Mouse (Mus musculus): ENCODE results near the gene Il33. TPM values are rescaled to one million over a fixed set of nuclear protein-coding genes. Genes with fewer than 3 reads are reported as not detected.
A peak's percentile ranks its signal among the peaks of the same experiment; 100 is the strongest.

Gene Il33
- total and polyA plus RNA-seq, 2 experiments: 0.80 to 1.6 TPM

GRCm38 (mm10) chr19:29911919-29912318, 13.0 kb upstream of the Il33 start:
- no peak overlapping the region for H3K27ac ChIP-seq (replicated peaks; ENCODE audit: insufficient read depth, low read depth, low read length)
- H3K4me3 ChIP-seq (ENCODE audit: insufficient read depth, low read depth, low read length): no peak overlapping the region
- H3K27me3 ChIP-seq (ENCODE audit: control insufficient read depth, insufficient read depth, low read length): no peaks in the 10 kb centered on the region
- TF ChIP-seq CTCF (IDR thresholded peaks at IDR 0.05; ENCODE audit: low read depth, low read length) (no peak), POLR2A (IDR thresholded peaks at IDR 0.05; ENCODE audit: extremely low read depth, insufficient read depth, low read length) (no peak)
- 89% methylated on average over 6 of the region's 6 CpGs for WGBS
- H3K79me2 ChIP-seq (ENCODE audit: control insufficient read depth, insufficient read depth, low read length): no peaks in the 10 kb centered on the region
- H3K4me1 ChIP-seq (ENCODE audit: control insufficient read depth, insufficient read depth, low read length): no peaks in the 10 kb centered on the region
- no peak for DNase-seq (ENCODE audit: extremely low read depth, low read depth, low spot score)
- no peak overlapping the region for H3K9ac ChIP-seq (ENCODE audit: low read depth, low read length)
- H3K36me3 ChIP-seq (ENCODE audit: control insufficient read depth, insufficient read depth, low read length): no peaks in the 10 kb centered on the region

GRCm38 (mm10) chr19:29917421-29917820, 7.5 kb upstream of the Il33 start:
- H3K27ac ChIP-seq (replicated peaks; ENCODE audit: insufficient read depth, low read depth, low read length): no peak overlapping the region
- no peak for DNase-seq (ENCODE audit: extremely low read depth, low read depth, low spot score)

GRCm38 (mm10) chr19:29926101-29926755, 1.3 kb downstream of the Il33 start:
- no peak for TF ChIP-seq CTCF (IDR thresholded peaks at IDR 0.05; ENCODE audit: low read depth, low read length)
- TF ChIP-seq POLR2A (IDR thresholded peaks at IDR 0.05; ENCODE audit: extremely low read depth, insufficient read depth, low read length): no peak
- H3K4me1 ChIP-seq (ENCODE audit: control insufficient read depth, insufficient read depth, low read length): peaks cover 2% of the 10 kb centered on the region; the same call in 1 of the 2 replicates
- no peaks in the 10 kb centered on the region for H3K27me3 ChIP-seq (ENCODE audit: control insufficient read depth, insufficient read depth, low read length)
- H3K36me3 ChIP-seq (ENCODE audit: control insufficient read depth, insufficient read depth, low read length): no peaks in the 10 kb centered on the region
- no peak overlapping the region for H3K9ac ChIP-seq (ENCODE audit: low read depth, low read length)
- no peaks in the 10 kb centered on the region for H3K79me2 ChIP-seq (ENCODE audit: control insufficient read depth, insufficient read depth, low read length)
- DNase-seq (ENCODE audit: extremely low read depth, low read depth, low spot score): no peak
- H3K27ac ChIP-seq (replicated peaks; ENCODE audit: insufficient read depth, low read depth, low read length): peak overlapping the region; percentile 65
- peak overlapping the region; percentile 21; the same call in 1 of the 2 replicates for H3K4me3 ChIP-seq (ENCODE audit: insufficient read depth, low read depth, low read length)
- WGBS: 43% methylated on average over 12 of the region's 12 CpGs

More at GRCm38 (mm10) chr19:29917421-29917820, 7.5 kb upstream of the Il33 start:
- no peaks in the 10 kb centered on the region for H3K79me2 ChIP-seq (ENCODE audit: control insufficient read depth, insufficient read depth, low read length)
- no peak overlapping the region for H3K9ac ChIP-seq (ENCODE audit: low read depth, low read length)
- 88% methylated on average over 5 of the region's 5 CpGs for WGBS
- H3K36me3 ChIP-seq (ENCODE audit: control insufficient read depth, insufficient read depth, low read length): no peaks in the 10 kb centered on the region
- no peaks in the 10 kb centered on the region for H3K4me1 ChIP-seq (ENCODE audit: control insufficient read depth, insufficient read depth, low read length)
- TF ChIP-seq CTCF (IDR thresholded peaks at IDR 0.05; ENCODE audit: low read depth, low read length) (no peak), POLR2A (IDR thresholded peaks at IDR 0.05; ENCODE audit: extremely low read depth, insufficient read depth, low read length) (no peak)
- H3K27me3 ChIP-seq (ENCODE audit: control insufficient read depth, insufficient read depth, low read length): no peaks in the 10 kb centered on the region
- no peak overlapping the region for H3K4me3 ChIP-seq (ENCODE audit: insufficient read depth, low read depth, low read length)

- peak; percentile 86 for DNase-seq (ENCODE audit: extremely low read depth, low read depth, low spot score)
- Histone ChIP-seq H3K9ac (ENCODE audit: low read depth, low read length) (no peak overlapping the region), H3K79me2 (ENCODE audit: control insufficient read depth, insufficient read depth, low read length) (no peaks in the 10 kb centered on the region), H3K4me3 (ENCODE audit: insufficient read depth, low read depth, low read length) (no peak overlapping the region), H3K36me3 (ENCODE audit: control insufficient read depth, insufficient read depth, low read length) (no peaks in the 10 kb centered on the region), H3K4me1 (ENCODE audit: control insufficient read depth, insufficient read depth, low read length) (no peaks in the 10 kb centered on the region; the same call in 1 of the 2 replicates), H3K27ac (replicated peaks; ENCODE audit: insufficient read depth, low read depth, low read length) (no peak overlapping the region), H3K27me3 (ENCODE audit: control insufficient read depth, insufficient read depth, low read length) (no peaks in the 10 kb centered on the region)
- 9% methylated on average over 5 of the region's 5 CpGs for WGBS
- TF ChIP-seq CTCF (IDR thresholded peaks at IDR 0.05; ENCODE audit: low read depth, low read length): no peak
Measured at GRCm38 (mm10) chr19:29930296-29930695, 5.4 kb downstream of the Il33 start.

DNA sequence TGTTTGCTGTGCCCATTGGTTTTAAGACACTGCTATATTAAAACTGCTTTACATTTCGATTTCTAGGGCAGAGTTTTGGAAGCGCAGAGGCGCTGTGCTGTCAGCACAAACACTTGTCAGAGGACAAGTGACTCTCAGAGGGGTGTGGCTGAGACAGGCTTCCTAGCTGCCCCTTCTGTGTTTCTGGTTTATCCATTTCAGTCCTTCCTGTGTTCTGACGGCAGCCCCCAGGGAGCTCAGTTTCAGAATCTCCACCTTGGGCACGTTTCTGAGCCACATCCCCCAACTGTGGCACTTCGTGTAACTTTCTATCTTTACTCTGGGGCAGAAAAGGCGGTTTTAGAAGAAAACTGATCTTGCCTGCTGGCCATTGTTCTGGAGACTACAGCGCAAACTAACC, 12.5 kb downstream of the Il33 start:
- Histone ChIP-seq H3K4me3 (ENCODE audit: insufficient read depth, low read depth, low read length) (no peak overlapping the region), H3K36me3 (ENCODE audit: control insufficient read depth, insufficient read depth, low read length) (no peaks in the 10 kb centered on the region), H3K27me3 (ENCODE audit: control insufficient read depth, insufficient read depth, low read length) (no peaks in the 10 kb centered on the region), H3K79me2 (ENCODE audit: control insufficient read depth, insufficient read depth, low read length) (no peaks in the 10 kb centered on the region), H3K27ac (replicated peaks; ENCODE audit: insufficient read depth, low read depth, low read length) (no peak overlapping the region), H3K4me1 (ENCODE audit: control insufficient read depth, insufficient read depth, low read length) (peaks cover 9% of the 10 kb centered on the region), H3K9ac (ENCODE audit: low read depth, low read length) (no peak overlapping the region)
- 74% methylated on average over 8 of the region's 8 CpGs for WGBS
- TF ChIP-seq POLR2A (IDR thresholded peaks at IDR 0.05; ENCODE audit: extremely low read depth, insufficient read depth, low read length) (no peak), CTCF (IDR thresholded peaks at IDR 0.05; ENCODE audit: low read depth, low read length) (no peak)
- no peak for DNase-seq (ENCODE audit: extremely low read depth, low read depth, low spot score)

DNA sequence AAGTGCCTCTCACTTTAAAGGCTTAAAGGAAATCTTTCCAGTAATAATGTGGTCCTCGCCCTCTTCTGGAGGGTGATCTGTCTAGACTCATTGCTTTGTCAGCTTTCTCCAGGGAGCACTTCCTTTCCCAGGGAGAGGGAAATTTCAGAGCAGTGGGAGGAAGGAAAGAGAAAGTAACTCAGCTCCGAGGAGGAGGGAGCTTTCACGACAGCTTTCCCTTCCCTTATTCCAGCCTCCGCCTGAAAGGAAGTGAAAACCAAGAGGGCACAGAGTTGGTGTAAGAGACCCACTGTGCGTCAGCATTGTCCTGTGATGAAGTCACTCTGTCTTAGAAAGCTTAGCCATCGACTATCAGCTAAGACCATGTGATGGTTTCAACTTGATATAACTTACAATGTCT, 15.3 kb downstream of the Il33 start:
- WGBS: 53% methylated on average over 6 of the region's 6 CpGs
- Histone ChIP-seq H3K27me3 (ENCODE audit: control insufficient read depth, insufficient read depth, low read length) (no peaks in the 10 kb centered on the region), H3K27ac (replicated peaks; ENCODE audit: insufficient read depth, low read depth, low read length) (0 out of 2 replicates have a peak overlapping the region, but pooled peaks have one; percentile 20), H3K4me3 (ENCODE audit: insufficient read depth, low read depth, low read length) (no peak overlapping the region; the same call in 1 of the 2 replicates), H3K4me1 (ENCODE audit: control insufficient read depth, insufficient read depth, low read length) (peaks cover 10% of the 10 kb centered on the region), H3K9ac (ENCODE audit: low read depth, low read length) (no peak overlapping the region), H3K36me3 (ENCODE audit: control insufficient read depth, insufficient read depth, low read length) (no peaks in the 10 kb centered on the region), H3K79me2 (ENCODE audit: control insufficient read depth, insufficient read depth, low read length) (no peaks in the 10 kb centered on the region)
- peak; percentile 54 for DNase-seq (ENCODE audit: extremely low read depth, low read depth, low spot score)
- TF ChIP-seq POLR2A (IDR thresholded peaks at IDR 0.05; ENCODE audit: extremely low read depth, insufficient read depth, low read length) (no peak), CTCF (IDR thresholded peaks at IDR 0.05; ENCODE audit: low read depth, low read length) (no peak)
